In genomic region chr16:25532519-25533205, GRCm38 (mm10) we compare ENCODE assay signal across 14 mouse cellular contexts.
DNase-seq lines count a peak whose midpoint lies in the region; ATAC-seq and TF ChIP-seq lines count a peak whose summit lies in the region.
"Had no signal": no experiment of that assay in that cellular context is flagged by ENCODE, and none has a peak within 500 bp of the region (broad histone marks: within the 10 kb centered on the region; RNA-seq: fewer than 3 reads in every experiment).

No protein-coding gene starts in this region.

- no peak for TF ChIP-seq CTCF in gastrocnemius, adult 2 months (IDR thresholded peaks at IDR 0.05)

- H3K9ac ChIP-seq in forebrain, embryonic 16.5 days (replicated peaks; ENCODE audit: low read depth, low read length) = no peak overlapping the region
- H3K9ac ChIP-seq: embryonic facial prominence, embryonic 15.5 days; limb, embryonic 12.5 days; liver, embryonic 13.5 days; neural tube, embryonic 12.5 days had no signal

- no peaks in the 10 kb centered on the region for H3K27me3 ChIP-seq in forebrain, embryonic 16.5 days (replicated peaks; ENCODE audit: control insufficient read depth, insufficient read depth, low read length)
- H3K27me3 ChIP-seq: embryonic facial prominence, embryonic 15.5 days; limb, embryonic 12.5 days; liver, embryonic 13.5 days; megakaryocyte, embryonic 14.5 days; neural tube, embryonic 12.5 days had no signal

- H3K27ac ChIP-seq in gastrocnemius, adult 2 months = peak overlapping the region; percentile 77
- no peak overlapping the region for H3K27ac ChIP-seq in forebrain, embryonic 16.5 days (ENCODE audit: low read length)
- H3K27ac ChIP-seq: embryonic facial prominence, embryonic 15.5 days; limb, embryonic 12.5 days; liver, embryonic 13.5 days; neural tube, embryonic 12.5 days had no signal

- WGBS in forebrain, embryonic 16.5 days = 67% methylated on average over 3 of the region's 3 CpGs

- no peaks in the 10 kb centered on the region for H3K36me3 ChIP-seq in forebrain, embryonic 16.5 days (ENCODE audit: control insufficient read depth, insufficient read depth)
- H3K36me3 ChIP-seq: embryonic facial prominence, embryonic 15.5 days; limb, embryonic 12.5 days; liver, embryonic 13.5 days; neural tube, embryonic 12.5 days had no signal

- H3K9me3 ChIP-seq in forebrain, embryonic 16.5 days (ENCODE audit: control insufficient read depth, low read length) = no peaks in the 10 kb centered on the region
- H3K9me3 ChIP-seq: embryonic facial prominence, embryonic 15.5 days; limb, embryonic 12.5 days; liver, embryonic 13.5 days; megakaryocyte, embryonic 14.5 days; neural tube, embryonic 12.5 days had no signal

- intact Hi-C loops in gastrocnemius, adult 2 months (cut with DNase I) = loop anchor here (2.0 to 10.0 kb wide), 3 partner anchors 88 to 292 kb away; no protein-coding TSS in a partner anchor
- intact Hi-C loops in left cerebral cortex, postnatal 10 days (cut with DNase I) = loop anchor here (10.0 kb wide), 1 partner anchor 158 kb away; no protein-coding TSS in a partner anchor
- intact Hi-C loops in left cerebral cortex, postnatal 36 days (cut with DNase I) = loop anchor here (5.0 kb wide), 1 partner anchor 65 kb away; no protein-coding TSS in a partner anchor

- ATAC-seq in forebrain, embryonic 16.5 days = peak; percentile 58
- no peak for ATAC-seq in inflammation-experienced regulatory T-cells, adult 6 months

- DNase-seq in gastrocnemius, adult 2 months = no peak
- DNase-seq in gastrocnemius, postnatal 10 days = no peak
- peak; percentile 16 to 18 for DNase-seq in left cerebral cortex, postnatal 10 days (ENCODE audit: extremely low spot score in 1 of 2, low spot score in 2 of 2)
- no peak for DNase-seq in left cerebral cortex, postnatal 36 days (ENCODE audit: low spot score in 2 of 2)
- peak; percentile 30 for DNase-seq in NIH3T3 (ENCODE audit: low read depth)
- no peak for DNase-seq in lung, postnatal 14 days
- DNase-seq: liver, embryonic 13.5 days; thymus, adult 2 months had no signal

- no peak overlapping the region for H3K4me2 ChIP-seq in forebrain, embryonic 16.5 days (ENCODE audit: low read length)
- H3K4me2 ChIP-seq: embryonic facial prominence, embryonic 15.5 days; limb, embryonic 12.5 days; liver, embryonic 13.5 days; neural tube, embryonic 12.5 days had no signal

- H3K4me1 ChIP-seq in forebrain, embryonic 16.5 days (replicated peaks; ENCODE audit: control insufficient read depth, insufficient read depth, low read length) = no peaks in the 10 kb centered on the region
- H3K4me1 ChIP-seq: limb, embryonic 12.5 days; liver, embryonic 13.5 days; megakaryocyte, embryonic 14.5 days; neural tube, embryonic 12.5 days had no signal

- no peak overlapping the region for H3K4me3 ChIP-seq in gastrocnemius, adult 2 months
- no peak overlapping the region for H3K4me3 ChIP-seq in forebrain, embryonic 16.5 days (replicated peaks; ENCODE audit: low read length)
- H3K4me3 ChIP-seq: embryonic facial prominence, embryonic 15.5 days; limb, embryonic 12.5 days; liver, embryonic 13.5 days; megakaryocyte, embryonic 14.5 days; neural tube, embryonic 12.5 days had no signal

Comparison
In these comparisons a context has a peak if more than half of its experiments do, and no peak if none do; other contexts are left out.
1. DNase-seq: peak in left cerebral cortex, postnatal 10 days (2 of 2) and NIH3T3 (single experiment); none in gastrocnemius, adult 2 months (single experiment), gastrocnemius, postnatal 10 days (single experiment), left cerebral cortex, postnatal 36 days (0 of 2) and lung, postnatal 14 days (single experiment).